Mouse (Mus musculus): ENCODE measurements around the gene Bcl2l15. TPM values are rescaled to one million over a fixed set of nuclear protein-coding genes. Genes with fewer than 3 reads are reported as not detected.
"Not testable (repeated sequence)": the region's sequence is repeated elsewhere in the genome, so short reads cannot be mapped to it uniquely, and the experiment has no call there.

Gene Bcl2l15
- 0.43 TPM in 1 of 2 replicates, not detected in the other for polyA plus RNA-seq (2015; fragmentation: Nextera tagmentation; extraction: Ambion mirVana)

GRCm38 (mm10) chr3:103832426-103832825 lies at the start of gene Bcl2l15:
Bcl2l15 (plus strand) TSS chr3:103832601.
- no peak within 1 kb of the TSS for H3K4me3 ChIP-seq (ENCODE audit: low read length)
- no peak within 1 kb of the TSS; the same call in 1 of the 2 replicates for H3K27ac ChIP-seq (ENCODE audit: low read length)
- peaks cover 14% of the 10 kb centered on the region; the same call in 1 of the 2 replicates for H3K4me1 ChIP-seq (ENCODE audit: control insufficient read depth, insufficient read depth, low read length)
- no peaks in the 10 kb centered on the region for H3K36me3 ChIP-seq (ENCODE audit: control insufficient read depth, insufficient read depth)
- no peak for ATAC-seq (replicated peaks; ENCODE audit: extremely low read depth, insufficient read depth, low FRiP score)
- no peaks in the 10 kb centered on the region for H3K27me3 ChIP-seq (ENCODE audit: control insufficient read depth, insufficient read depth, low read length)
- no peak within 1 kb of the TSS for H3K4me2 ChIP-seq (ENCODE audit: low read depth, low read length)
- H3K9ac ChIP-seq (ENCODE audit: low read length): no peak within 1 kb of the TSS
- H3K9me3 ChIP-seq (replicated peaks; ENCODE audit: control insufficient read depth, low read length): no peaks in the 10 kb centered on the region

- H3K27me3 ChIP-seq (ENCODE audit: control insufficient read depth, insufficient read depth, low read length): no peaks in the 10 kb centered on the region
- no peak overlapping the region for H3K27ac ChIP-seq (ENCODE audit: low read length)
- no peak for ATAC-seq (replicated peaks; ENCODE audit: extremely low read depth, insufficient read depth, low FRiP score)
- H3K4me1 ChIP-seq (ENCODE audit: control insufficient read depth, insufficient read depth, low read length): peaks cover 22% of the 10 kb centered on the region
- no peak overlapping the region for H3K4me3 ChIP-seq (ENCODE audit: low read length)
- H3K9me3 ChIP-seq (replicated peaks; ENCODE audit: control insufficient read depth, low read length): no peaks in the 10 kb centered on the region
- 0 out of 2 replicates have a peak, but pooled peaks cover 2% of the 10 kb centered on the region for H3K36me3 ChIP-seq (ENCODE audit: control insufficient read depth, insufficient read depth)
- 82% methylated on average over 4 of the region's 4 CpGs for WGBS
- no peak overlapping the region for H3K9ac ChIP-seq (ENCODE audit: low read length)
- no peak overlapping the region for H3K4me2 ChIP-seq (ENCODE audit: low read depth, low read length)
Observed at GRCm38 (mm10) chr3:103782844-103783609, 49.4 kb upstream of the Bcl2l15 start.

GRCm38 (mm10) chr3:103787225-103787624 lies 45.2 kb upstream of the Bcl2l15 start:
- H3K27me3 ChIP-seq (ENCODE audit: control insufficient read depth, insufficient read depth, low read length): no peaks in the 10 kb centered on the region
- no peak overlapping the region for H3K9ac ChIP-seq (ENCODE audit: low read length)
- 0 out of 2 replicates have a peak, but pooled peaks cover 2% of the 10 kb centered on the region for H3K36me3 ChIP-seq (ENCODE audit: control insufficient read depth, insufficient read depth)
- 66% methylated on average over 7 of the region's 7 CpGs for WGBS
- H3K4me1 ChIP-seq (ENCODE audit: control insufficient read depth, insufficient read depth, low read length): peaks cover 28% of the 10 kb centered on the region
- H3K4me2 ChIP-seq (ENCODE audit: low read depth, low read length): no peak overlapping the region
- no peak overlapping the region for H3K4me3 ChIP-seq (ENCODE audit: low read length)
- H3K27ac ChIP-seq (ENCODE audit: low read length): 0 out of 2 replicates have a peak overlapping the region, but pooled peaks have one; percentile 5
- H3K9me3 ChIP-seq (replicated peaks; ENCODE audit: control insufficient read depth, low read length): no peaks in the 10 kb centered on the region
- no peak for ATAC-seq (replicated peaks; ENCODE audit: extremely low read depth, insufficient read depth, low FRiP score)

- WGBS: 74% methylated on average over 7 of the region's 7 CpGs
- H3K36me3 ChIP-seq (ENCODE audit: control insufficient read depth, insufficient read depth): 0 out of 2 replicates have a peak, but pooled peaks cover 2% of the 10 kb centered on the region
- no peak for ATAC-seq (replicated peaks; ENCODE audit: extremely low read depth, insufficient read depth, low FRiP score)
- H3K4me1 ChIP-seq (ENCODE audit: control insufficient read depth, insufficient read depth, low read length): peaks cover 23% of the 10 kb centered on the region
- no peak overlapping the region for H3K9ac ChIP-seq (ENCODE audit: low read length)
- H3K27me3 ChIP-seq (ENCODE audit: control insufficient read depth, insufficient read depth, low read length): no peaks in the 10 kb centered on the region
- peak overlapping the region; percentile 55 for H3K27ac ChIP-seq (ENCODE audit: low read length)
- H3K9me3 ChIP-seq (replicated peaks; ENCODE audit: control insufficient read depth, low read length): no peaks in the 10 kb centered on the region
- peak overlapping the region; percentile 92 for H3K4me3 ChIP-seq (ENCODE audit: low read length)
- peak overlapping the region; percentile 89 for H3K4me2 ChIP-seq (ENCODE audit: low read depth, low read length)
Observed at GRCm38 (mm10) chr3:103789096-103789495, 43.3 kb upstream of the Bcl2l15 start.

GRCm38 (mm10) chr3:103789891-103790345 lies 42.5 kb upstream of the Bcl2l15 start:
- peak overlapping the region; percentile 89 for H3K4me2 ChIP-seq (ENCODE audit: low read depth, low read length)
- H3K36me3 ChIP-seq (ENCODE audit: control insufficient read depth, insufficient read depth): 0 out of 2 replicates have a peak, but pooled peaks cover 2% of the 10 kb centered on the region
- no peaks in the 10 kb centered on the region for H3K9me3 ChIP-seq (replicated peaks; ENCODE audit: control insufficient read depth, low read length)
- H3K4me3 ChIP-seq (ENCODE audit: low read length): peak overlapping the region; percentile 92
- H3K27me3 ChIP-seq (ENCODE audit: control insufficient read depth, insufficient read depth, low read length): no peaks in the 10 kb centered on the region
- peaks cover 23% of the 10 kb centered on the region for H3K4me1 ChIP-seq (ENCODE audit: control insufficient read depth, insufficient read depth, low read length)
- peak overlapping the region; percentile 91 for H3K27ac ChIP-seq (ENCODE audit: low read length)
- WGBS: under 1% methylated on average over 14 of the region's 14 CpGs
- H3K9ac ChIP-seq (ENCODE audit: low read length): peak overlapping the region; percentile 98
- ATAC-seq (replicated peaks; ENCODE audit: extremely low read depth, insufficient read depth, low FRiP score): no peak

GRCm38 (mm10) chr3:103790346-103791145 lies 41.9 kb upstream of the Bcl2l15 start:
- Histone ChIP-seq H3K4me3 (ENCODE audit: low read length) (peak overlapping the region; percentile 92), H3K36me3 (ENCODE audit: control insufficient read depth, insufficient read depth) (0 out of 2 replicates have a peak, but pooled peaks cover 2% of the 10 kb centered on the region), H3K9me3 (replicated peaks; ENCODE audit: control insufficient read depth, low read length) (no peaks in the 10 kb centered on the region), H3K4me1 (ENCODE audit: control insufficient read depth, insufficient read depth, low read length) (peaks cover 20% of the 10 kb centered on the region), H3K4me2 (ENCODE audit: low read depth, low read length) (peak overlapping the region; percentile 89), H3K9ac (ENCODE audit: low read length) (peak overlapping the region; percentile 98), H3K27ac (ENCODE audit: low read length) (peak overlapping the region; percentile 91), H3K27me3 (ENCODE audit: control insufficient read depth, insufficient read depth, low read length) (no peaks in the 10 kb centered on the region)
- peak; percentile 66 for ATAC-seq (replicated peaks; ENCODE audit: extremely low read depth, insufficient read depth, low FRiP score)
- WGBS: under 1% methylated on average over 51 of the region's 61 CpGs

- peak within 1 kb of the TSS; percentile 92 for H3K4me3 ChIP-seq (ENCODE audit: low read length)
- 8% methylated on average over 49 of the region's 49 CpGs for WGBS
- H3K4me1 ChIP-seq (ENCODE audit: control insufficient read depth, insufficient read depth, low read length): peaks cover 20% of the 10 kb centered on the region
- no peaks in the 10 kb centered on the region for H3K9me3 ChIP-seq (replicated peaks; ENCODE audit: control insufficient read depth, low read length)
- peak within 1 kb of the TSS; percentile 89 for H3K4me2 ChIP-seq (ENCODE audit: low read depth, low read length)
- ATAC-seq (replicated peaks; ENCODE audit: extremely low read depth, insufficient read depth, low FRiP score): peak; percentile 93
- H3K27me3 ChIP-seq (ENCODE audit: control insufficient read depth, insufficient read depth, low read length): no peaks in the 10 kb centered on the region
- 0 out of 2 replicates have a peak, but pooled peaks cover 2% of the 10 kb centered on the region for H3K36me3 ChIP-seq (ENCODE audit: control insufficient read depth, insufficient read depth)
- H3K27ac ChIP-seq (ENCODE audit: low read length): peak within 1 kb of the TSS; percentile 91
- H3K9ac ChIP-seq (ENCODE audit: low read length): peak within 1 kb of the TSS; percentile 98
Observed at GRCm38 (mm10) chr3:103791230-103792110, 40.9 kb upstream of the Bcl2l15 start, which contains the start of gene Hipk1. Hipk1 (minus strand) TSS chr3:103791563.

- peak overlapping the region; percentile 78 for H3K4me2 ChIP-seq (ENCODE audit: low read depth, low read length)
- not testable (repeated sequence) for H3K4me3 ChIP-seq (ENCODE audit: low read length)
- H3K27ac ChIP-seq (ENCODE audit: low read length): peak overlapping the region; percentile 91; the same call in 1 of the 2 replicates
Observed at GRCm38 (mm10) chr3:103792111-103792406, 40.3 kb upstream of the Bcl2l15 start.

More at GRCm38 (mm10) chr3:103792111-103792406, 40.3 kb upstream of the Bcl2l15 start:
- ATAC-seq (replicated peaks; ENCODE audit: extremely low read depth, insufficient read depth, low FRiP score); H3K36me3 ChIP-seq (ENCODE audit: control insufficient read depth, insufficient read depth); H3K9me3 ChIP-seq (replicated peaks; ENCODE audit: control insufficient read depth, low read length); H3K27me3 ChIP-seq (ENCODE audit: control insufficient read depth, insufficient read depth, low read length); H3K9ac ChIP-seq (ENCODE audit: low read length): not testable (repeated sequence)
- peaks cover 20% of the 10 kb centered on the region for H3K4me1 ChIP-seq (ENCODE audit: control insufficient read depth, insufficient read depth, low read length)
- WGBS: 82% methylated on average over 5 of the region's 5 CpGs
